Mouse (Mus musculus): ENCODE measurements around the gene Rgs9.

GRCm38 (mm10) chr11:109335890-109336289 is 38.0 kb upstream of the Rgs9 start:
- no peak for TF ChIP-seq CTCF (conservative IDR thresholded peaks at IDR 0.05; ENCODE audit: insufficient read depth, insufficient read length, low read depth, low read length)
- TF ChIP-seq POLR2A (IDR thresholded peaks at IDR 0.05; ENCODE audit: low read depth, low read length) = no peak
